Mouse (Mus musculus): Measurements from ENCODE around the gene Fdxr.

Fdxr gene

DNA sequence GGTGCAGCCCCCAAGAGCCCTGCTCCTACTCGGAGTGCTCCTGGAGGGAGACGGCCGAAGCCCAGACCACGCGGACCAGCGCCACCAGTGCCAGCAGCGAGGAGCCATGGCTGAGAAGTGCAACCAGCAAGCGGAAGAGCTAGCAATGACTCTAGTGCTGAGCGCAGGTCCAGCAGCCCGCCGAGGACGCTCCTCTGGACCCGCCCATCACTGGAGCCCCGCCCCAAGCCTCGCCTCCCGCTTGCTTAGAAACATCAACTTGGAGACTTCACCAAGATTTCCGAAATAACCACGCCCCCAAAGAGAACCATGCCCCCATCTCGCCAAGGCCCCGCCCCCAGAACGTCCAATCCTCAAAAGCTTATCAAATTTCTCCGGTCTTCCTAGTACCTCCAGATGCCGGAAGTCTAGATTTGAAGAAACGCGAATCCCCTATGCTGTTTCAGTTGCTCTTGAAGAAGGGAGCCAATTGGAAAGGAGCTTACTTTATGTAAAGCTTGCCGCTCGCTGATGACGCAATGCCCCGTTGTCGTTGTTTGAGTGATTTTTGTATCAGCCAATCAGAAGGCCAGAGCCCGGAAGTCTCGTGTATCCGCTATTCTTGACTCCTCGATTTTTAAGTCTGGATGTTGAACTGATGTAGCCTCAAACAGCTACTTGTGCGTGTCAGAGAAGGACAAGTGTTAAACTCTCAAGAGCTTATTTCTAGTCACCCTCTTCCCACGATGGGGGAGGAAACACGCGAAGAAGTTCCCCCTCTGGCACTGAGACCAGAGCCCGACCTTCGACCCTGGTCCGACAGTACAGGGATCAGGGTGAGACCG is at the start of gene Fdxr:
TSS of gene Fdxr (minus strand) at position 271 of the 824 bp plus-strand sequence.
- peak; percentile 98 for DNase-seq (ENCODE audit: low spot score in 2 of 2)

DNA sequence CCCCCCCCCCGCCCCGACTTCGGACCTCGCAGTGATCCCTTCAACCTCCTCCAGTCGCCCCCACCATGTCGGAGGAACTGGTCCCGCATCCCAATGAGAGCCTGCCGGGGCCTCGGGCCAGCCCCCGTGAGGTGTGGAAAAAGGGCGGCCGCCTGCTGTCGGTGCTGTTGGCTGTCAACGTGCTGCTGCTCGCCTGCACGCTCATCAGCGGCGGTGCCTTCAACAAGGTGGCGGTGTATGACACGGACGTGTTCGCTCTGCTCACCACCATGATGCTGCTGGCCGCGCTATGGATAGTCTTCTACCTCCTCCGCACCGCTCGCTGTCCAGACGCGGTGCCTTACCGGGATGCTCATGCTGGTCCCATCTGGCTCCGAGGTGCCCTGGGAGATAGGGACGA is 46.5 kb upstream of the Fdxr start:
- no peak for DNase-seq (ENCODE audit: low spot score in 2 of 2)

DNA sequence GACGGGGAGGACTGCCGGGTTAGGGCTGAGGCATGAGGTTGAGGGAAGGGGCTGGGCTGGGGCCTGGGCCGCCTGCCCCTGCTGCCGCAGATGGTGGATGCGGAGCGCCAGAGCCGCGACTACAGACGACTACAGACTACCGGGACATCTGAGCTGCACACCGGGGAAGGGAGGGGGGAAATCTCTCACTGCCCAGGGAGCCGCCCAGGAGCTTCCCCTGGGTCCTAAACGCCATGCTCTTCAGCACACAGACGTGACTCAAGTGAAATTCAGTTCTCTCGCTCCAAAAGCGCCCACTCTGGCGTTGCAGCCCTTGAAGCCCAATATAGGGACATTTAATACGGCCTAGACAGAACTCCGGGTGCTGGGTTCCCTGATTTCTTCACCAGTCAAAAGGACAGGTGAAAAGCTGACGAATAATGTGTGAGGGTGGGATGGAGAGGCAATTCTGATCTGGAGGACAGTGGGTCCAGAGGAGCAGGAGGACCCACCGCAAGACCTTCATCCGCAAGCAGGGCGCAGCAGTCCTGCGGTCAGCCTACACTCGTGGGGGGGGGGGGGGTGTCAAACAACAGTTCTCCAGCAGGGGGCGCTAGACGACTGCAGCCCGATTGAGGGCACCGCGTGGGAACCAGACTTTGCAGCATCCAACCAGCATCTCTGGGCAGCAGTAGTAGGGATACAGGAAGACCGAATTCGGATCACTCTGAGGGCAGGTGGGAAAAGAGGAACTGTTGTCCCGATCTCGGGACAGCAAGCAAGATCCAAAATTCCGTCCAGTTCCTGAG is 45.2 kb upstream of the Fdxr start, which contains the start of gene Ush1g:
TSS of gene Ush1g (minus strand) at position 136 of the 788 bp plus-strand sequence.
- peak in 1 of 2 experiments; percentile 66 for DNase-seq (ENCODE audit: low spot score in 2 of 2)

DNA sequence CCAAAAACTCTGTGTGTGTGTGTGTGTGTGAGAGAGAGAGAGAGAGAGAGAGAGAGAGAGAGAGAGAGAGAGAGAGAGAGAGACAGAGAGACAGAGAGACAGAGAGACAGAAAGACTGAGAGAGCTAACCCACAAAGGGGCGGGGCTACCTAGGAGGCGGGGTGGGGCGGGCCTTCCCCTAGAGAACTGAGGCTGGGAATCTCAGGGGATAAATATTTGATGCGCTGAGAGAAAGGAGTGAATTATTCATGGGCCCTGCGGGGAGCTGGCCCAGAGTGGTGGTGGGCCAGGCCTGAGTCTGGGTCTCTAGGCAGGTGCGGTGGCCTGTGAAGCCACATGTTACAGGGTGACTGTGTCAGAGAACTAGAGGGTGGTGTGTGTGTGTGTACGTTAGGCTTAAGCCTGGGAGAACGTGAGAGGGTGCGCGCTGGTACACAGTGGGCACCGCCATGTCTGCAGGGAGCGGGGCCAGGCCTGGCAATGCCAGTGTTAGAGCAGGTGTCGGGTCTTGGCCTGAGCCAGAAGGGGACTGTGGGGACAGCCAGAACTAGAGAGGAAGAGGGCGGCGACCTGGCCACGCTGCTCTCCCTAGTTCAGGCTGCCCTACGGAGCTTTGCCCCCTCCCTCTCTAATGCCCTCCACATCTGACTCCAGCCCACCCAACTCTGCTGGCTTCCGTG is 43.0 kb upstream of the Fdxr start:
- no peak for DNase-seq (ENCODE audit: low spot score in 2 of 2)

DNA sequence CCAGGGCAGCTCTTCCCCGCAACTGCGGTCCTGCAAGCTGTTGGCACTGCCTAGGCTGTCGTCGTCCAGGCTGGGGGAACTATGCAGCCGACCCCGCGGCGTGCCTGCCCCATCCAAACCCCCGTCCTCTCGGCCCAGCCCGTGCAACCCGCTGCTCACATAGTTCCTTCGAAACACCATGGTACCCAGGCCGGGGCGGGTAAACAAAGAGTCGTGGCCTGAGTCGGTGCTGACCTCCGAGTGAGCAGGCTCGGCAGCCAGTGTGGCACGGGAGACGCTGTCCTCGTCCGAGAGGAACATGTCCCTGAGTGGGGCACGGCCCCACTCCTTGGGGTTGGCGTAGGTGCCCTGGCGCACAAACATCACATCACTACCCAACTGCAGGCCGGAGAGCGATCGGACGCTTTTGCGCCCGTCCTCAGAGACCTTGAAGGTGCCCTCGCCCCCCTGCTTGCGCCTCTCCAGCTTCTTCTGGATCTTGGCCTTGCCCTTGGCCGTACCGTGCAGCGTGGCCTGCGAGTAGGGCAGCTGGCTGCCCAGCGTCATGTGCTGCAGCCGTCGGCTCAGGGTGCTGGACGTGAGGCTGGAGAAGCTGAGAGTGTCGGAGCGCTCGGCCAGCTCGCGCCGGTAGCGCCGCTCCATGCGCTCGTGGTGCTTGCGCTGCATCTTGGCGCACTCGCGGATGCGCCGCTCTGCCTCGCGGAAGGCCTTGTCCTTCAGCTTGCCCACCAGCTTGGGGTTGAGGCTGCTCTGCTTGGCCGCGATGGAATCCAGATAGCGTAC is 41.6 kb upstream of the Fdxr start:
- no peak for DNase-seq (ENCODE audit: low spot score in 2 of 2)

DNA sequence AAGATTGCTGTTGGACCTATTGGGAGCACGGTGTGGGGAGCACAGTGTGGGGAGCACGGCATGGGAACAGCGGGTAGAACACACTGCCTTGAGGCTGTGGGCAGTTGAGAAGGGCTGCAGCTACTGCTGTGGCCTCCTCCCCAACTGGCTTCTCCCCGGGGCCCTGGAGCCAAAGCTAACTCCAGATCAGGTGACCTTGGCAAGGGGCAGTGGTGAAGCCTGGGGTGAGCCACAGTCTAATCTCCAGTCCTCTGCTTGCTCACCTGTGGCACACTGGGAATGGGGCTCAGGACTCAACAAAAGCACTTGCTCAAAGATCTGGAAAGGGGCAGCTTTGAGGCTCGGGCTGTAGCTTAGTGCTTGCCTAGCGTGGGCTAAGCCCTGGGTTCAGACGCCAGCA is 40.4 kb upstream of the Fdxr start:
- DNase-seq (ENCODE audit: low spot score in 2 of 2), result no peak

DNA sequence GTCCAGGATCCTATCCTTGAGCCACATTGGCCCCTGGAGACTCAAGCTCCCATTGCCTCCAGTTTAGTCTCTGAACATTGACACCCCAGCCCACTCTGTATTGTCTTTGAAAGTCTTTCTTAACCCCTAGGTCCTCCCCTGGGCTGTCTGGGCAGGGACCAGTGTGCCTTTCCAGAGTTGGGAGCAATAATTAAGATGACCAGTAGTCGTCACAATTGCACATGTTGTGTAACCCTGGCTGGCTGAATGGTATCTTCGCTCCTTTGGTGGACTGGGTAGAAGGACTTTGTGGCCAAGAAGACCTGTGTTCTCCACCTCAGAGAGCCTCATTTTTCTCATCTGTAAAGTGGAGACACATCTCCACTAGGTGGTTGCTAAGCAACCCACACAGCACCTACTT is 37.4 kb upstream of the Fdxr start:
- no peak for DNase-seq (ENCODE audit: low spot score in 2 of 2)

DNA sequence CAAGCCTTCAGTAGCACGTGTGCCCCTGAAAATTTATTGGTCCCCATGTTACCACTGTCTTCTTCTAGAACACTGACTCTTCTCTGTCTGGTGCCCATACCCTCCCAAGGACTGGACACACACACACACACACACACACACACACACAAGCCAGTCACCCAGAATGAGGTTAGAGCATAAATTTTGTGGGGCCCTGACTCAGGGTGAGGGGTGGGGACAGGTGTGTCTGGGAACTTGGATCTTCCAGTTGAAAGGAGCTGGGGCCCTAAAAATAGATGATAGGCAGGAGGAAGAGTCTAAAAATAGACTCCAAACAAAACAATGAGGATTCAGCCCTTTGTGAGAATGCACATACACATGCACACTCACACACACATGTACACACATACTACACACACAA is 31.9 kb upstream of the Fdxr start:
- no peak for DNase-seq (ENCODE audit: low spot score in 2 of 2)

DNA sequence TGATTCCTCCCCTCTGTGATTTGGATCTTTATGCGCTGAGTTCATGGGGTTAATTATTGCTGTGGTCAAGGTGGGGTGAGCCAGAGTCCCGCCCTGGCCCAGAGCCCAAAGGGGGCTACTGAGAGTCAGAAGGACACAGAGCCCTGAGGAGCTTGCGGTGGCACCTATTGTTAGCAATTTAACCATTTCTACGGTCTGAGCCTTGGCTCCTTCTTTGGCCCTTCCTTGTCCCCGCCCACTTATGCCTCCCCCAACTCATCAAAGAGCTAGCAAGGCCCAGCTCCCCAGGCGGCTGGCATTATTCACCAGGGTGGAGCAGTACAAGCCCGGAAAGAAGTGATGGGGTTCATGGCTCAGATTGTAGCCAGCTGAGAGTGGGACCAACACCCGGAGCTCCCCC is 30.0 kb upstream of the Fdxr start, which contains the start of gene Otop2:
TSS of gene Otop2 (plus strand) at position 301 of the 400 bp plus-strand sequence.
- no peak for DNase-seq (ENCODE audit: low spot score in 2 of 2)

DNA sequence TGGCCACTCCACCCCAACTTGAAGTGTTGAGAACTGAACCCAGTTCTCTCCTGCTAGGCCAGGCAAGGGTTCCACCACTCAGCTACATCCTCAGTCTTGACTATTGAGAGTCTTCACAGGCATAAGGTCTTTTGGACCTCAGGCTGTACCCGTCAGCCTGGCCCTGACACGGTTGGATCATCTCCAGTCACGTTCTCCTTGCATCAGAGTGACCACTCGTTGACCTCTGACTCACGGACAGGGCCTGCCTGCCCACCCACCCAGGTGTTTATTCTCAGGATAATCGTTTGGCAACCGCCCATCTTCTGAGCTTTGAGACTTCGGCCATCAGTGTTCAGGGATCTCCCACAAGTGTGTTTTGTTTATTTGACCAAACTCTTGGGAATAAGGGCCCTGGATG is 26.3 kb upstream of the Fdxr start:
- DNase-seq (ENCODE audit: low spot score in 2 of 2), result no peak

DNA sequence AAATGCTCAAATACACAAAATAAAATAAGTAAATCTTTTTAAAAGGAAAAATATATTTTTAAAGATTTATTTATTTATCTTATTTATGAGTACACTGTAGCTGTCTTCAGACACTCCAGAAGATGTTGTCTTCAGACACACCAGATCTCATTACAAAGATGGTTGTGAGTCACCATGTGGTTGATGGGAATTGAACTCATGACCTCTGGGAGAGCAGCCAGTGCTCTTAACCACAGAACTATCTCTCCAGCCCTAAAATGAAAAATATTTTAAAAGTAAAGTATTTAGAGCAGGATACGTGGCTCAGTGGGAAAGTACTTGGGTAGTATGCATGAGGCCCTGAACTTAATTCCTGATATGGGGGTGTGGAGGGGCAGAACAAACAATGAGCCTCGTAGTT is 24.5 kb upstream of the Fdxr start:
- DNase-seq (ENCODE audit: low spot score in 2 of 2), result no peak

DNA sequence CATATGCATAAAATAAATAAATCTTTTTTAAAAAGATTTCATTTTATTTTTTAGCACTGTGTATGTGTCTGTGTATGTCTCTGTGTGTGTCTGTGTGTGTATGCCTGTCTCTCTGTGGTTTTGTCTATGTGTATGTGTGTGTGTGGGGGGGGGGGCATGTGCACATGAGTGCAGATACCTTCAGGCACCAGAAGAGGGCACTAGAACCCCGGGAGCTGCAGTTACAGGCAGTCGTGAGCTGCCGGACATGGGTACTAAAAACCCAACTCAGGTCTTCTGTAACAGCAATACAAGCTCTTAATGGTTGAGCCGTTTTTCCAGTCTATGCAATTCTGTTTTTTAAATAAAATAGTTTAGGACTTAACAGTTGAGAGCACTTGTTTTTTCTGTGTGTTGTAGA is 23.9 kb upstream of the Fdxr start:
- DNase-seq (ENCODE audit: low spot score in 2 of 2), result no peak

DNA sequence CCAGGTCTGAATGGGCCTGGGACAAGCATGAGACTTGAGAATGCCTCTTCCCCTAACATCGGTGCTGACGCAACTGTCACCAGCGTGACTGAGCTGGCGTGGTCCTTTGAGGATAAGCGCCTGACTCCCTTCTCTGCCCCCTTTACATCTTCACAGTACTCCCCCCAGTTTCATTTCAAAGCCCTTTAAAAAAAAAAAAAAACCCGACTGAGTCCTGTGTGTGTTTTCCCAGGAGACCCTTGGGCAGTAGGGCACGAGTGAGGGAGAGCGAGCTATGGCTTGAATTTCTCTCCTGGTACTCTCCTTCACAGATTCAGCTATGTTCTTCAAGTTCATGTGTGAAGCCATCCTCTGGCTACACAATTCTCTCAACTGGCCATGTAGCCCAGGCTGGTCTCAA is 21.3 kb upstream of the Fdxr start:
- DNase-seq (ENCODE audit: low spot score in 2 of 2), result no peak

DNA sequence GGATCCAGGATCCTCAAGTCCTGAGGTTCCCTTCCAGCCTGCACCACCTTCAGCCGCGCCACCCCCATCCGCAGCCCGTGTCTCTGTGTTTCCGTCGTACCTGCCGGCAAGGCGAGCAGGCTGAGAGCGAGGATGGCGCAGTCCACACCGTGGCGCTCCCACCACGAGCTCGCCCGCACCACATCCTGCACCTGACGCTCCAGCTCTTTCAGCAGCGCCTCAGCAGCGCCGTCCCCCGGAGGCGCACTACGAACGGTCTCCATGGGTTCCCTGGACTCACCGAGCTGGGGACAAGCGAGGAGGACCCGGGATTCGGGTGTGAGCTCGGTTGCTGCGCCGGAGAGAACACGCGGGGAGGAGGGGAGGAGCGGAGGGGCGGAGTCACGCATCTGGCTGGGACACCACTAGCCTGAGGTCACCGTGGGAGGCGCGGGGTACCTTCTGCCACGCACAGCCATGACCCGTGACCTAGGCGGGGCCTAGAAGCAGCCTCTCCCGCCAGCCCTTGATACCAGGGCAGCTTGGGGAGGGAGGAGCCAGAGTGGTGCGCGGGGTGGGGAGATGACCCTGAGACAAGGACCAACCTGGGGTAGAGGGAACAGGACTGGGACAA is 20.5 kb upstream of the Fdxr start, which contains the start of gene Fads6:
TSS of gene Fads6 (minus strand) at position 450 of the 613 bp plus-strand sequence.
- DNase-seq (ENCODE audit: low spot score in 2 of 2), result peak; percentile 61 to 78

DNA sequence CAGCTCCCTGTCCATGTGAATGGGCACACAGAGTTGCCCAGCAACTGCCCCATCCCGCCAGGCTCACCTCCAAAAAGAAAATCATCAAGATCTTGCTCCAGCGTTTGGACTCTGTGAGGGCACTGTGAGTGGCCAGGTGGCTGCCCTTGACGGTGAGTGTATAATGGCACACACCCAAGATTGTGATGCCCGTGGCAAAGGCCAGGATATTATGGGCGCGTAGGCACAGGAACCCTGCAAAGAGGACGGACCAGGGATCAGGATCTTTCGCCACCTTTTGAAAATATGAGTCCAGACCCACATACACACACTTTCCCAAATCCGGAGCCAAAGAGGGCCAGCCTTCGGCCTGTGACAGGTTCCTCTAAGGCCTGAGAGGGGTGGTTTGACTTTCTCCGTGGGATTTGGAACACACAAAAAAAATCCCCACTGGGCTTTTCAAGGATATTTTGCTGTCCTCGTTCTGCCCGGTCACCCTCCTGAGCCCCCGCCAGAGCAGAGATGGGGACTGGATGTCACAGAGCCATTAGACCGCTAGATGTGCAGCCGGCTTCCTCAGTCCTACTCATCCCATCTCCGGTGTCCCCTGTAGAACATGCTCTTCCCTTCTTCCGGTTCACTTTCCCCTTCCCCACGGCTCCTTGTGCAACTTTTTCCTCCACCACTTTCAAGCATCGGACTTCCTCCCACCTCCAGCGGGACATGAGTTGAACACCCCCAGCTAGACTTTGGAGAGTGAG is 19.8 kb upstream of the Fdxr start:
- DNase-seq (ENCODE audit: low spot score in 2 of 2), result no peak

DNA sequence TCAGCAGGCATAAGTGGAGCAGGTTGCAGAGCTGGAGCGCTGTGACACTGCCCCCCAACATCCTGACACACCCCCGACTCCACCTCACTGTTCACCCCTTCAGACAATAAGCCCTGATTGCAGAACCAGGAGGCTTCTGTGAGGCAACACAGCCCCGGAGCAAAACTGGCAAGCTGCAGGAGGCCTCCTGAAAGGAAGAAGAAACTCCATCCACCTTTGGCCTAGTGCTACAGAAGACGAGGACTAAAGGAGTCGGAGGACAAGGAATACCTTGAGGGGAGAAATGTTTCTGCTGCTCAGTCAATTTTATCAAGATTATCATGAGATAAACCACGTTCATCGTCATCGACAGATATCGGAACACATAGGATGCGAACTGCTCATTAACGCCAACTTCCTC is 19.1 kb upstream of the Fdxr start:
- no peak for DNase-seq (ENCODE audit: low spot score in 2 of 2)

DNA sequence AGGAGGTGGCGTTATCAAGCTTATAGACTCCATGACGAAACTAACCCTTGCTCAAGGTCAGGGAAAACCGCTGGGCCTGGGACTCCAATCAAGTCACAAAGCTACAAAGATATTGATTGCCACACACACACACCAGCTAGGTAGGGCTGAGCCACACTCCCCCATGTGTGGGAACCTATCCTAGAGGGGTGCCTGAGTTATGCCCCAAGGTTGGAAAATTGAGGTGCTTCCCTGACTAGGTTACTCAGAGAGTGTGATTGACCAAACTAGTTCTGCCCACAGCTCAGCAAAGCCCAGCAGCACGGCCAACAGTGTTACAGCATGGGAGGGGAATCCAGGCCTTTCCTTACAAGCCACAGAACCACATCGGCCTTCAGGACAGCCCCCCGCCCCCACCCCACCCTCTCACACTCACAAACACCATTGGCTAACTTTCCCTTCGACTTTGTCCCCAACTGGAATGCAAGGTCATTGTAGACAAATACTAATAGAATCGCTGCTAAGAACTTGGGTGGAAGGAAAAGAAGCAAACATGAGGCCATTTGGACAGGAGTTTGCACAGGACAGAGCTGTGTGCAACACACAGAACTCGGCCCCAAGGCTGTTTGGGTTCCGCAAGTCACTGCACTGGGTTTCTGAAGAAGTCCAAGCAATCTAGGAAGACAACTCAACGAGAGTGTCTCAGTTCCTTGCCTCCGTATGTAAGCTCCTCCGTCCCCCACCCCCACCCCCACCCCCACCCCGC is 16.0 kb upstream of the Fdxr start:
- DNase-seq (ENCODE audit: low spot score in 2 of 2), result no peak

DNA sequence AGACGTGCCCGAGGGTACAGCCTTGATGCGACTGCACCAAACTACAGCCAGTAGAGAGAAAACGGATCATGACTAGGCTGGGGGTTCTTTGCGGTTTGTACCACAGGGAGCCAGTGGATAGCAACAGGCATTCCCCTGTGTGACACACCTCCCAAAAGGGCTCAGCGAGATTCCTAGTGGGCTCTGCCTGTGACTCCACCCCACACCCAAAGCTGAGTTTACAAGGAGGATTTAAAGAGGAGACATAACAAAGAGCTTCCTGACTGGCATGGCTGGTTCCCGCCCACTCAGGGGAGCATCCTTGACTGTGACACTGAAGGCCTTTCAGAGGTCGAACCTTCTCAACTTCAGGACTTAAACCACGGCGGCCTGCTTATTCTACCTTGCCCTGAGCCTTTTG is 14.7 kb upstream of the Fdxr start:
- no peak for DNase-seq (ENCODE audit: low spot score in 2 of 2)

DNA sequence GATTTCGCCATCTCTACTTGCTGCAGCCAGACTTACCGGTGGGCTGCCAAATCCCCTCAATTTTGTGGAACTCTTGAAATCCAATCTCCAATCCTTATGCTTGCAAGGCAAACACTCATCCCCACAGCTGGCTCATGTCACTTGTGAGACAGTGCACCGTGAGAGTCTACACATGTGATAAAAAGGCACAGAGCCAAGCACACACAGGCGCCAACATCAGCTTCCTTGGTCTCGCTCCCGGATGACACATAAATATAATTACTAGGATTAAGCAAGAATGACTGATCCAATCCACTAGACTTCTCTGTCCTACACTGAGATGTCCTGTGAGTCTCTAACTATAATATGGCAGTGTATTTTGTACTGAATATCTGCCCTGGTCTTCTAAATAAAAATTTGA is 14.1 kb upstream of the Fdxr start:
- no peak for DNase-seq (ENCODE audit: low spot score in 2 of 2)

DNA sequence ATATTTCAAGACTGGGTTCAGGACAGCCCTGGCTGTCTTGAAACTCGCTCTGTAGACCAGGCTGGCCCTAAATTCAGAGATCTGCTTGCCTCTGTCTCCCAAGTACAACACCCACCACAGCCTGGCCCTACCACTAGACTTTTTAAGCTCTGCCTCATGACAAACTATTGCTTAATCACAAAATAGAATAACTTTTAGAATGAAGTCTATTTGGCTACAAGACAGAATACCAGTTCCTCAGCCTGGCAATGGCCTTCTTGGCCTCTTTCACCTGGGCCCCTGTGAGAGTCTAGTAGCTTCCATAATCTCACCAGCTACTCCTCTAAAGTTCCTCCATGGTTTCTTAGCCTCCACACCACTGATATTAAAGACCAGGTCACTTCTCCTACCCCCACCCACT is 13.5 kb upstream of the Fdxr start:
- no peak for DNase-seq (ENCODE audit: low spot score in 2 of 2)
